Mouse (Mus musculus) right cerebral cortex, adult 2 months (tissue): ENCODE measurements around the gene Myo3b.

Experiments
- DNase-seq, 2 experiments: peaks; one replicate each; pipeline ENCODE4 v3.0.0; 2021 to 2022; ENCODE audit warnings: low spot score in 2 of 2

Gene Myo3b

GRCm38 (mm10) chr2:70278425-70279277, 239.7 kb downstream of the Myo3b start:
- DNase-seq, result peak in 1 of 2 experiments; percentile 12

DNA sequence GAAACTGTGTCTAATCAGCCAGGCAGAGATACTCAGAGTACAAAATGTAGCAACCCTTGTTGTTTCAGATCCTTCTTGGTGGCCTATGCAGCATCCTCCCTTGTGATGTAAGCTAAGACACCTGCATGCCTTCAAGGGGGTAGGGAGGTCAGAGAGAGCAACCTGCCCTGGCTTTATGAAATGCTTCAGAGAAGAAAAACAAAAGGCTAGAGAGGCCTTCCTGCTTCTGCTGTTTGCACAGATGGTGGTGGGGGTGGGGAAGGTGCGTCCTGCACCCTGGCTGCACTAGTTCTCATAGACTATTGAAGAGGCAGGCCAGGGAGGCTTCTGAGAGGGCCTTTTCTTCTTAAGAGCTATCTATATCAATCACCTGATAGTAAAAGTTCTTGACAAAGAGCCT, 245.2 kb downstream of the Myo3b start:
- no peak for DNase-seq

DNA sequence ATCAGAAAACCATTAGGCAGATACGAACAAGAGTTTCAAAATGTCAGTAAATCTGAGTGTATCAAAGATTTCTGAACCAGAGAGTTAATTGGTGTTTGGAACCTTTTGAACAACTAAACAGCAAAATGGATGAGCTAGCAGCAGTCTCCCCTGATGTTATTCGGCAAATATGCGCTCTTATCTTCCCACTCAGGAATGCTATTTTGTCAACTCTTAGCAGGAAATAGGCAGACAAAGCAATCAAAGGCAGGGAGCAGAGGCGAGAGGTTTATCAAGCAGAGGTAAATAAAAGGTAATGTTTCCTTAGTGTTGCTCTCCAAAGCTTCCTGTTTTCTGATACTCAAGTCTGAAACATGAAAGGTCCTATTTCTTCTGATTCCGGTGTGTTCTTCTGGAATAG, 252.1 kb downstream of the Myo3b start:
- no peak for DNase-seq

DNA sequence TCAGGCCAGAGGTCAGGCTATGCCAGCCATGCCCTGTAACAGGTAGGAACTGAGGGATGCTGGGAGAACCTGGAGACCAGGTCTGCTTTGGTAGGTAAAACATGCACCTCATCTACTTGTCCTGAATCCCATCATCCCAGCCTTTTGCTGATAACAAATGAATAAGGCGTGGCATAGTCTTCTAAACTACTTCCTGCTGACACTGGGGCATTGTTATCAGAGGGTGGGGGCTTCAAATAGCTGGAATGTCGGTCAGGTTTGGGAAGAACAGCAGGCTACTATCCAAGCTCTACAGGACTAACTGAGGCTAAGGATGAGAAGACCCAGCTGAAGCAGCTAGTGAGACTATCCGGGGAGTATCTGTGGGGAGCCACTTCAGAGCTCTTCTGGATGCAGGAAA, 253.8 kb downstream of the Myo3b start:
- no peak for DNase-seq

- no peak for DNase-seq
These were observed 264.0 kb downstream of the Myo3b start for GRCm38 (mm10) chr2:70302905-70303304.

DNA sequence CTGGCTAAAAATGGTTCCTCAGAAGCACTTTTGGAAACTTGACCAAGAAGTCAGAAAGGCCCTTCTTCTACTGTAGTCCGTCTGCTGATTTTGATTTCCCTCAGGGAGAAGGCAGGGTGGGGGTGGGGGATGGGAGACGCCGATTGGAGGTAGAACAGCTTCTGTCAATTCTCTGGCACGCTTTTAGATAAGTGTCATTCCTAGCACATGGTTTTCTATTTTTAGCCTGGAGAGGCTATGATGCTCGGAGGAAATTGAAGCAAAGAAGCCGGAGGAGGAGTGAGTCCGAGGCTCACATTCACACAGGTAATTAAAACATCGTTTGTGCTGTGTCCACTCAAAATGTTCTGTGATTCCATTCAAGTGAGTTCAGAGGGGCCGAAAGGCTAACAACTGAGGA, 276.2 kb downstream of the Myo3b start:
- DNase-seq, result no peak

DNA sequence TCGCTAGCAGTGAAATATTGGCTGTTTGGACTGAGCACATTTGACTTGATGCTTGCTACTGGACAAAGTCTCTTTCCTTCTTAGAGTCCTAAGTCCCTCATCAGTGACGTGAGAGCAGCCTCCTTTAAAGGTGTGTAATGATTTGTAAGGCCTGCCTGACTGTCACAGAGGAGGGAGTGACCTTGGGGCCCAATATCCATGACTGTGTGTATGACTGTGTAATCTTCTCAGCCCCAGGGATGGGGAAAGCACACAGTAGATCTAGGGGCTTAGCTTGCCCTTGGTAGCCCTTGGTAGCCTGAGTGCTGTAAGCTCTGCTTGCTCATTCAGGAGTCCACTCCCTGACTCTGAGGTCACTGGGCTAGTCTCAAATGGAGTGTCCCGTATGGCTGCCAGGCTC, 276.8 kb downstream of the Myo3b start:
- no peak for DNase-seq

- DNase-seq, result no peak
These were observed 278.9 kb downstream of the Myo3b start for GRCm38 (mm10) chr2:70317850-70318249.

DNA sequence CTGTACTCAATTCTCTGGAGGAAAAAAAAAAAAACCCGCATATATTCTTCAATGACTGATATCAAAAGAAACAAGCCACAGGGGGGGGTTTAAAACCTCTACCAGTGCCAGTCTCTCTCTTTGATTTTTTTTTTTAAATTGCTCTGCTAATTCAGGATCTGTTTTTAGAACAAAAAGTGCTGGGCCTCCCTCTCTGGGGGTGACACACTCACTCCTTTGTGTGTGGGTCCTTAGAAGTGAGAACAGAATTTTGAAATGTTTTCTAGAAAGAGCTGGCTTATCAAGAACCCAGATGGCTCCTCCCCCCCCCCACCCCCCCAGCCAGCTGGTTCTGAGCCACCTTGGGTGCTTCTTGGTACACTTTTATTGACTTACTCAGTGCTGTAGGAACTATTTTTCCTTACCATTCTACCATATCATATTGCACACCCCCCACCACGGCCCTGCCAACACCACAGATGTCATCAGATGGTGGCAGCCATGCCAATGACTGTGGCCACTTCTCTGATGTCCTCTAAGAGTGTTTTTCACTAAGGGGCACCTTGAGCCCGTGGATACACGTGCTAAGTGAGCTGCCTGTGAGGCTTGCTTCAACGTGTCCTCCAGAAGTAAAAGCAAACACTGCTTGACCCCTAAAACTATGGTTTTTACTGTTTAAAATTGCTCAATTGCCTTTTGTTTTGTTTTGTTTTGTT, 280.1 kb downstream of the Myo3b start:
- no peak for DNase-seq

DNA sequence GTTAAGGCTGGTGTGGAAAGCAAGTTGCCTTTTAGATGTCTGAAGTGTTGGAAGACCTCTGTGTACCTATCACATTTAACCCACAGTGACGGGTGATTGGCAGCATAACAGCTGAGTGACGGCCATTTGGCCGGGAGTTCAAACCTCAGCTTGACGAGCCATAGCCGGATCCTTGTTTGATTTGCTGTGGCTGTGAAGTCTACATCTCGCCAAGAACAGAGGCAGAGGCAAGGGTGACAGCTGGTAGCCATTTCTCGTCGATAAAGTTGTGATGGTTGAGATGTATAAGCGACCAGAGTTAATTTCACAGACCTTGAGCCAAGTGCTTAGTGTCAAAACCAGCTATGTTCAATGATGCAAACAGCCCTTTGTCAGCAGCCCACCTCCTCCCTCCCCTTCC, 283.8 kb downstream of the Myo3b start:
- no peak for DNase-seq

DNA sequence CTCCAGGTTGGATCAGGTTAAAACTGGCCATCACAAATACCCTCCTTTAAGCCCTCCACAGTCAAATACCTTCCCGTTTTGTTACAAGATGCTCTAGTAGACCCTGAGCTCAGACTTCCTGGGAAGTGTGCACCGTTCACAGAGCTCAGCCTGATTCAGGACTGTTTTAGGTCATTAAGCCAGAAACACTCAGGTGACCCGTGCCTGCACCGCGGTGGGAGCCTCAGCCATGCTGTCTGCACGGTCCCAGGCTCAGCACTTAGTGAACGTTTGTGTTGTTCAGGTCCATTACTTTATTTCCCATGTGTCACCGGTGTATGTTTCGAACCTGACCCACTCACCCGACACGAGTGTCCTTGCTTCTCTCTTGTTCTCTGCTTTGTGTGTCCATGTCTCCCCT, 288.7 kb downstream of the Myo3b start:
- DNase-seq, result no peak

GRCm38 (mm10) chr2:70332905-70333304, 294.0 kb downstream of the Myo3b start:
- no peak for DNase-seq

DNA sequence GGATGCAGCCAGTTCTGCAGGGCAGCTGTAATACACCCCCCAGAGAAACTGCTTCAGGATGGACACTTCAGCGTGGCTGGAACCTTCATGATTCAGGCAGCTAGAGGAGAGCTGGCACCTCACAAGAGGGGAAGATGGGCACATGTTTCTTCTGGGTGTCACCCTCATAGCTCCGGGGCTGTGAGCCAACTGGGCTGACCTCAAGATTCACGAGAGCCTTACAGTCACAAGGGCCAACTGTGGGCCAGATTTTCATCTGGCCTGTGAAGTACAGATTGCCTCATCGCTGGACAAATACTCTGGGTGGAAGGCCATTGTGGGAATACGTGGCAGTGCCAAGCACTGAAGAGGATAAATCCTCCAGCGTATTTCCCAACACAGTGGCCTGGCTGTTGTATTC, 294.6 kb downstream of the Myo3b start:
- no peak for DNase-seq

DNA sequence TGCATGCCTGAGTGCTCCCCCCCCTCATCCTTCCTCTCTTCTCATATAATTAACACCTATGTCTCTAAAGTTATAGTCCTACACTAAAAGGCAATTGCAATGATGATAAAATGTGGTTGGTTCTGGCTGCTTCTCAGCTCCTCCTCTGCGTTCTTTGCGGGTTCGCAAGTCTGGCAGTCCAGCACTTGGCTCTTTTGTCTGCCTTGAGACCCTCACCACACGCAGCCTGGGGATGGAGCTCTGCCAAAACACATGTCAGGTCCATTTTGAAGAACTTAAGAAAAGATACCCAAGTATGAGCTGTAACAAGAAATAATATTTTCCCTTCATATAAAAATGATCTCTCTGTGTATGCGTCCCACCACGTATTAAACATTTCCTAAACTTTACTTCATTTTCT, 297.6 kb downstream of the Myo3b start:
- no peak for DNase-seq

DNA sequence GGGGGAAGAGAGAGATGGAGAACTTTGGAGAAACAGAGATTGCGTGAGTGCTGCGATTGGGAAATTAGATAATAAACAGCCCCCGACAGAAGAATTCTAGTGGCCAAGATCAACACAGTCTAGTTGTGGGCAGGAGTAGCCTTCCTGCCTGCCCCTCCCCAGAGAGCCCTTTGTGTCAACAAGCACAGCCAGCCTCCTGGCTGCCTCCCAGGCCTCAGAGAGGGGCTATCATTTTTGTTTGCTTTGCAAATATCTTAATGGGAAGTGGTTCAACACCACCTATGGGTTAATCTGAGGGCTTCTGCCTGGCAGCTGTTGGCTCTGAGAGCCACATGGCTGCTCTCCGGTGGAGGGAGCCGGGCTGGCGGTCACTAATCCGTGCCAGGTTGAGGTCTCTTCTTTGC, 298.3 kb downstream of the Myo3b start:
- DNase-seq, result no peak

- DNase-seq, result no peak
These were observed 298.9 kb downstream of the Myo3b start for GRCm38 (mm10) chr2:70337869-70338268.

DNA sequence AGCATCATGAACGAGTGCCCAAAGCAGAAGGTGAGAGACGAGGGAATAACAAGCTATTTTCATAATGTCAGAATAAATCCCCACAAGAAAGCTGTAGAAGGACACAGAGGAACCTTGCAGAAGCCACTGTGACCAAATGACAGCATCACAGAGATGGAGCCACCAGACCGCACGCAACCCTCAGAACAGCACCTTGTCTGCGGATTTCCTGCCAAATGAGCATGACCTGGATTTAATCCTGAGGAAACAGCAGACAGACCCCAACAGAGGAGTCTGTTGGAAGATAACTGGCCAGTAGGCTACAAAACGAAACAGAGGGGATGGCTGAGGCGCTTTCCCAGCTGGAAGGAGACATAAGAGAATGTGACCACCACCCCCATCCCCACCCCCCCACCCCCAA, 300.1 kb downstream of the Myo3b start:
- DNase-seq, result no peak

DNA sequence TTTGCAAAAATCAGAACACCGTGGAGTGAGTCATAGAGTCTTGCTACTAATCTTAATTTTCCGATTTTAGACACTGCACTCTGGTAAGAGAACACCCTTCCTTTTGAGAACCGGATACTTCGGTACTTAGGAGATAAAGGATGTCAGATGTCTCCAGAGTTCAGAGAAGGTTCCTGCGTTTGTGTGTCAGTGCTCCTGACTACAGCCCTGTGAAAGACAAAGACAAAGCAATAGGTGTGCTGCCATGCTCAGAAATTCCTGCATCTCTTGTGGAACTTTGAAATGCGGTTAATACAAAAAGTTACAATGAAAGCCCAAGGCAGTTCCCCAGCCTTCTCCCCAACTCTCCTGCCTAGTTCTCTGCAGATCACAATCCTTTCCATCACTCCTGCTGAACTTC, 300.6 kb downstream of the Myo3b start:
- no peak for DNase-seq

- no peak for DNase-seq
These were observed 301.3 kb downstream of the Myo3b start for GRCm38 (mm10) chr2:70340224-70340623.

DNA sequence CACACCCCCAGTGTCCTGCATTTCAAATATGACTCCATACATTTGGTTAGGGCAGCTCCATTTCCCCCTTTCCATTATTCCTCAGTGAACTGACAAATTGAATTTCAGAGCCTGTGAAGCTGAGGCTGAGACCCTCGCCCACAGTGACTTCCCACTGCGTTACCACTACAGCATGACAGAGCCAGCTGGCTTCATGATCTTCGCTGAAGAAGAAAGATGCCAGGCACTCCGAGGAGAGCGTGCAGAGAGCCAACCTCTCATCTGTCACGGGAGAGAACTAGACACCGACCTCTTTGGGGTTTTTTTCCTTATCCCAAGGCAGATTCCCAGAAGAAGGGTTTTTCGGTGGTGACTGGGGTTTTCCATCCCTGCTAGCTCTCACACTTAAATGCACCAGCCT, 306.2 kb downstream of the Myo3b start:
- DNase-seq, result no peak

DNA sequence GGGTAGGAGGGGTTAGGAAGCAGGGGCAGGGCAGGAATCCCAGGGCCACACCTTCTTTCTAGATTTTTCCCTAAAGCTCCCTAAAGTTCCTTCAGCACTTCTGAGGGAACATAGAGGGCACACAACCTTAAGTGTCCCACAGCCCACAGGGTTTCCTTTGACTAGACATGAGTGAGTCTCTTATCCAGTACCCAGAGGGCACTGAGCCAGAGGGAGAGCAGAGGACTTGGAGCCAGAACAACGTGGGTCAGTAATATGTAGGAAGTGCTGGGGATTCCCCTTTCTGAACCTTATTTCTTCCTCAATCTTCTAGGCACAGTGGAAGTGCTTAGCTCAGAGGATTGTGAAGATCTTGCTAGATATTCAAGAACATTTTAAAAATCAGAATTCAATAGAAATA, 308.6 kb downstream of the Myo3b start:
- no peak for DNase-seq

GRCm38 (mm10) chr2:70348793-70349553, 310.0 kb downstream of the Myo3b start:
- DNase-seq, result no peak
